Mouse (Mus musculus) adrenal gland, postnatal 0 days (tissue): ENCODE data around the gene Slc39a13. TPM values are rescaled to one million over a fixed set of nuclear protein-coding genes. Genes with fewer than 3 reads are reported as not detected.

Experiments used
- polyA plus RNA-seq: library from polyadenylated mRNA; unstranded; fragments of >200 nt; fragmentation: Nextera tagmentation; extraction: Ambion mirVana; gene quantifications from 2 replicates; pipeline ENCODE4 v1.2.1, GENCODE M21; 2015

Slc39a13 gene
- 26.0 and 29.1 TPM in 2 replicates for polyA plus RNA-seq

DNA sequence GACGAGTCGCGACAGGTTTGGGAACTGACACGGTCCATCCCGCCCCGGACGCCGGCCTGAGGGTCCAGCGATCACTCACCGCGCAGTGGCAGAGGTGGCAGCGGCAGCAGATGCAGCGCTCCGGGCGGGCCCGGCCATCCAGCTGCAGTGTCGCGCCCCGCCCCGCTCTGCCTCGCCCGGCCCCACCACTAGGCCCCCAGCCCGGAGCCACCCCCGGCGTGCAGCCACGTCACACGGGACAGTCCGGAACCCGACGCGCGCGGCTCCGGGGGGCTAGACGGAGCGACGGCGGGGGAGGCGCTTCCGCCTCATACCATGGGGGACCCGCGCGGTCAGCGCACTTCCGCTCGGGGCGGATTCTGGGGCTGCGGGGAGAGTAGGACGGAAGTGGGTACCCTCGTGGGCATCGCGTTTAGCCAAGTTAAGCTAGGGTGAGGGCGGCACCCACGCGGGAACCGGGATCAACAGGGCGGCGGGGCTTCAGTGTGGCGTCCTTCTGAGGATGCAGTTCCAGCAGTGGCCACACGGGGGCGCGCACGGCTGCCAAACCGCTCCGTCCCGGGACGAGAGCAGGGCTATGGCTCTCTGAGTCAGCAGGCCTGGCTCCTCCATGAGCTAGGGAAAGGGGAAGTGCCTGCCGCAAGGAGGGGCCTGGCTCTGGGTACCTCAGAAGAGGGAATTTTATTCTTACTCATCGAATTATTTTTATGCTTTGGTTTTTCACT, at the start of gene Slc39a13:
Gene Slc39a13, minus strand, starts transcription at position 342 of the 725 bp plus-strand sequence.

DNA sequence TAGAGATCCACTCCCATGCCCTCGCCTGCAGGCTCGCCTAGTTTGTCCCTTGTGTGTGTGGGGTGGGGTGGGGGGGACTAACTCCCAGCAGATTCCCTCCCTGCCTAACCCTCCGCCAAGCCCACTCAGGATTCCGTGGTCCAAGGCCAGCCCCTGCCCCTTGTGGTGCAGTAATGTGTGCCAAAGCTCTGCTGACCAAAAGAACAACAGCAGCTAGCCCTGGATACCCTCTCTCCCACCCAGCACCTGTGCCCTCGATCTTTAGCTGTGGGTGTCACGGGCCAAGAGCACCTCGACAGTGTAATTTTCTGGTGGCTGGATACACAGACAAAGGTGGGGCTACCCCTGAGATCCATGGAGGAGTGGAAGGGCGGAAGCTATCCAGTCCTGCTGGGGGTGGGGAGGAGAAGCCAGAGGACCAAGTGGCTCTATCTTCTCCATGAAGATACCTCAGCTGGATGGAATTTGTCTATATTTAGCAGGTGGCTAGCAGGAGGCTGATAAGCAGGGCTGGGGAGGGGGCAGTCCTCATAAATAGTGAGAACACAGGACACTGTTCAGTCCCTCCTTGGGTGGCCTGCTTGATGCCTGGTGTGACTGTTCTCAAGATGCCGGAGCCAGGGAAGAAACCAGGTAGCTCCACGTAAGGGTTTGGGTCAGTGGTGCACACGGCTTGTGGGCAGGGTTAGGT, 47.5 kb upstream of the Slc39a13 start, which contains the start of gene Mybpc3:
Gene Mybpc3, plus strand, starts transcription at position 560 of the 691 bp plus-strand sequence.

DNA sequence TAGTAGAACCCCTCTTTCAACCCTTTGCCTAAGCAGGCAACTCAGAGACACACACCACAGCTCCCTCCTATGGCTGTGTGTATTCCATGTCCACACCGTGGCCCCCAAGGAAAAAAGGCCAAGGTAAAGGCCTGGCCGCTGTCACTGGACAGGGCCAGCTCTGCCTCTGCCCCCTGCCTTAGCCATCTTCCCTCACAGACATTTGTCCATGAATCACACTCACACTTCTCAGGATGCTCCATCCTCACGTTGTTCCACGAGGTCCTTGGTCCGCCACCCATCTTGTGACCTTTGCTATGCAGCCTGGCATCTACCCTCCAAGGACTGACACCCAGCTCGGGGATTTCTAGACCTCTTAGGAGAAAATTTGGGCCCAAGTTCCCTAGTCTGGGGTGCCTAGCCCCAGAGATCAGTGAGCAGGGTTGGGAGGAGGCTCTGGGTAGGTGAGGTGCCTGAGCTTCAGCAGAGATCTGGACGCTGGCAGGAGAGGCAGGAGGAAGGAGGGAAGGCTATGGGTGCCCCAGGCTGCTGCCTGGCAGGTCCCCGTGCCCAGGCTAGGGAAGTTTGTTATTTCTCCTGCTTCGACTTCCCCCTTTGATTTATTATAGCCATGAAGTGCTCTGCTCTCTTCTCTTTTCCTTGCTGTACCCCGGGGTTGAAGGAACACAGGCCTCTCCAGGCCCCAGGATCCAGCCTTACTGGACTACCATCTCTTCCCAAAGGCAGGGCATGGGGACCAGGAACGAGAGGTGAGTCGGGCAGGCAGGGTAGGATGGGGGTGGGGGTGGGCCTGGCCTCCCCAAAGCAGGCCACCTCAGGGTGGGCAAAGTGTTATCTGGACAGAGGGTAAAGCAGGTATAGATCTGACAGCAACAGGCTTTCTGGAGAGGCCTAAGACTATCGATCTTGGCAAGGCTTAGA, 11.8 kb upstream of the Slc39a13 start, which contains the start of gene Spi1:
Gene Spi1, plus strand, starts transcription at position 616 of the 921 bp plus-strand sequence.

DNA sequence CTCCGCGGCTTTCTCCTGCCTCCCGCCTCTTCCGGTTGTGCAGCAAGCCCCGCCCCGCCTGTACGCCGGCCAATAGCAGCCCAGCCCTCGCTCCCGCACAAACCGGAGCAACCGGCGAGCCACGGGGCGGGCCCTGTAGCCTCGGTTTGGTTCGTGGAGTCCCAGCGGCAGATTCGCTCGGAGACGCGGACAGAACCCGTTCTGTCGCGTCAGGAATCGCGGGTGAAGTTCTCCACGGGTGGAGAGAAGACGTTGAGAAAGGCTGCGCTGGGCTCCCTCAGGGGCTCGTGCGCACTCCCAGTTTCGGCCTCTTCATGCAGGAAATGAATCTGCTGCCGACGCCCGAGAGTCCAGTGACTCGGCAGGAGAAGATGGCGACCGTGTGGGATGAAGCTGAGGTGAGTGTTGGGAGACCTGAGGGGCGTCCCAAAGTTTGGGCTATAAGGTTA, 16.3 kb downstream of the Slc39a13 start, which contains the start of gene Psmc3:
Gene Psmc3, plus strand, starts transcription at position 76 of the 449 bp plus-strand sequence.

DNA sequence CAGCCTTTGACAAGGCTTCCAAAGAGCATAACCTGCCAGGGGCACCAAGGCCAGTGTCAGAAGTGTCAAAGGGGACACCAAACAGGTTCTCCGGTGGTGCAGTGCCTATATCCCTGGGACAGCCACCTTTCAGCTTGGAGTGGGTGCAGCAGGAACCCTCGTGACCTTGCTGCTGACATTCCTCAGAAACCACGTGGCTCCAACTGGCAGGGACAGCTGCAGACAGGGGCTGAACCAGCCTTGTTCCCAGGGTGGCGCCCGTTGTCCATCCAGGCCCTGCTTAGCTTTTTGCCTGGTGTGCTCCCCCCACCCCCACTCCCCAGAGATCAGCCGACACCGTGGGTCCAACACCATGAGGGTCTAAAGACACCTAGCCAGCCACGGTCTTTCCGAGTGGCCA, 34.8 kb downstream of the Slc39a13 start, which contains the start of gene Rapsn:
Gene Rapsn, plus strand, starts transcription at position 236 of the 400 bp plus-strand sequence.

Other genes with a start within 250 kb of the Slc39a13 start
- 145 and 195 TPM in 2 replicates for gene Mtch2, start 223.3 kb downstream of the Slc39a13 start, polyA plus RNA-seq
- 19.2 and 33.7 TPM in 2 replicates for gene C1qtnf4, start 184.6 kb downstream of the Slc39a13 start, polyA plus RNA-seq
- gene Kbtbd4, start 165.7 kb downstream of the Slc39a13 start, polyA plus RNA-seq = 18.9 and 26.8 TPM in 2 replicates
- gene Ndufs3, start 165.6 kb downstream of the Slc39a13 start, polyA plus RNA-seq = 248 and 388 TPM in 2 replicates
- 25.1 and 36.9 TPM in 2 replicates for gene Celf1, start 130.0 kb downstream of the Slc39a13 start, polyA plus RNA-seq
- gene Rapsn, start 34.8 kb downstream of the Slc39a13 start, polyA plus RNA-seq = 2.7 and 3.5 TPM in 2 replicates
- gene Psmc3, start 16.4 kb downstream of the Slc39a13 start, polyA plus RNA-seq = 219 and 226 TPM in 2 replicates
- 10.3 and 10.7 TPM in 2 replicates for gene Spi1, start 12.0 kb upstream of the Slc39a13 start, polyA plus RNA-seq
- 0.06 and 0.41 TPM in 2 replicates for gene Mybpc3, start 47.7 kb upstream of the Slc39a13 start, polyA plus RNA-seq
- 8.3 and 9.3 TPM in 2 replicates for gene Madd, start 113.4 kb upstream of the Slc39a13 start, polyA plus RNA-seq
- gene Nr1h3, start 132.4 kb upstream of the Slc39a13 start, polyA plus RNA-seq = 6.4 and 7.9 TPM in 2 replicates
- gene Acp2, start 132.5 kb upstream of the Slc39a13 start, polyA plus RNA-seq = 20.9 and 26.2 TPM in 2 replicates
- gene Ddb2, start 166.6 kb upstream of the Slc39a13 start, polyA plus RNA-seq = 10.0 and 13.9 TPM in 2 replicates
- gene Pacsin3, start 185.5 kb upstream of the Slc39a13 start, polyA plus RNA-seq = 30.9 and 62.2 TPM in 2 replicates
- 56.4 and 79.6 TPM in 2 replicates for gene Arfgap2, start 194.6 kb upstream of the Slc39a13 start, polyA plus RNA-seq